Mouse (Mus musculus): ENCODE results near the gene A830031A19Rik. TPM values are rescaled to one million over a fixed set of nuclear protein-coding genes. Genes with fewer than 3 reads are reported as not detected.
A peak's percentile ranks its signal among the peaks of the same experiment; 100 is the strongest.

Gene A830031A19Rik
- total RNA-seq, 2 experiments from 2014 or later, result not detected

- intact Hi-C loops (cut with DNase I), result loop anchor here (5.0 kb wide), 1 partner anchor 1223 kb away; no protein-coding TSS in a partner anchor
- peak; percentile 6 for DNase-seq (ENCODE audit: low spot score)
Observed at GRCm38 (mm10) chr11:24079392-24080391, 4.8 kb upstream of the A830031A19Rik start.

- DNase-seq (ENCODE audit: low spot score), result no peak
- intact Hi-C loops (cut with DNase I), result no loop called here
Observed at GRCm38 (mm10) chr11:24078706-24079316, 4.0 kb upstream of the A830031A19Rik start.

GRCm38 (mm10) chr11:24077795-24078705 lies 3.2 kb upstream of the A830031A19Rik start, which contains the start of gene Bcl11a:
Gene Bcl11a, plus strand, starts transcription at chr11:24078056.
- intact Hi-C loops (cut with DNase I), result no loop called here
- DNase-seq (ENCODE audit: low spot score), result no peak

GRCm38 (mm10) chr11:24076821-24077730 lies 2.2 kb upstream of the A830031A19Rik start:
- intact Hi-C loops (cut with DNase I), result no loop called here

GRCm38 (mm10) chr11:24076127-24076650 lies 1.3 kb upstream of the A830031A19Rik start:
- intact Hi-C loops (cut with DNase I), result no loop called here
- DNase-seq (ENCODE audit: low spot score), result no peak

More at GRCm38 (mm10) chr11:24076821-24077730, 2.2 kb upstream of the A830031A19Rik start:
- DNase-seq (ENCODE audit: low spot score), result no peak

GRCm38 (mm10) chr11:24075486-24076126 lies 752 bp upstream of the A830031A19Rik start:
- intact Hi-C loops (cut with DNase I), result no loop called here
- DNase-seq (ENCODE audit: low spot score), result no peak

GRCm38 (mm10) chr11:24074021-24074591 lies 748 bp downstream of the A830031A19Rik start:
- intact Hi-C loops (cut with DNase I), result no loop called here
- no peak for DNase-seq (ENCODE audit: low spot score)

GRCm38 (mm10) chr11:24065313-24065712 lies 9.5 kb downstream of the A830031A19Rik start:
- no peak for DNase-seq (ENCODE audit: low spot score)
- intact Hi-C loops (cut with DNase I), result no loop called here

- DNase-seq (ENCODE audit: low spot score), result no peak
- intact Hi-C loops (cut with DNase I), result no loop called here
Observed at GRCm38 (mm10) chr11:24064221-24064620, 10.6 kb downstream of the A830031A19Rik start.

- DNase-seq (ENCODE audit: low spot score), result no peak
- intact Hi-C loops (cut with DNase I), result no loop called here
Observed at GRCm38 (mm10) chr11:24062495-24063096, 12.3 kb downstream of the A830031A19Rik start.

GRCm38 (mm10) chr11:24061819-24062218 lies 13.0 kb downstream of the A830031A19Rik start:
- intact Hi-C loops (cut with DNase I), result no loop called here
- no peak for DNase-seq (ENCODE audit: low spot score)

- intact Hi-C loops (cut with DNase I), result no loop called here
- DNase-seq (ENCODE audit: low spot score), result no peak
Observed at GRCm38 (mm10) chr11:24060428-24060827, 14.4 kb downstream of the A830031A19Rik start.

GRCm38 (mm10) chr11:24059137-24059536 lies 15.7 kb downstream of the A830031A19Rik start:
- intact Hi-C loops (cut with DNase I), result no loop called here
- no peak for DNase-seq (ENCODE audit: low spot score)

- DNase-seq (ENCODE audit: low spot score), result no peak
- intact Hi-C loops (cut with DNase I), result loop anchor here (5.0 kb wide), 1 partner anchor 1809 kb away; no protein-coding TSS in a partner anchor
Observed at GRCm38 (mm10) chr11:24052882-24053281, 22.0 kb downstream of the A830031A19Rik start.

GRCm38 (mm10) chr11:24050032-24050757 lies 24.7 kb downstream of the A830031A19Rik start:
- intact Hi-C loops (cut with DNase I), result loop anchor here (5.0 kb wide), 1 partner anchor 1812 kb away; no protein-coding TSS in a partner anchor
- DNase-seq (ENCODE audit: low spot score), result no peak
